In genomic region chr9:60608086-60608485, GRCm38 (mm10) we compare ENCODE assay signal across 12 mouse cellular contexts.
A peak's percentile ranks its signal among the peaks of the same experiment; 100 is the strongest.
DNase-seq lines count a peak whose midpoint lies in the region.
"Had no signal": no experiment of that assay in that cellular context is flagged by ENCODE, and none has a peak within 500 bp of the region (broad histone marks: within the 10 kb centered on the region; RNA-seq: fewer than 3 reads in every experiment).

No protein-coding gene starts in this region.

- intact Hi-C loops in left cerebral cortex, postnatal 4 days (cut with DNase I): no loop called here
- intact Hi-C loops in left cerebral cortex, postnatal 36 days (cut with DNase I): no loop called here

- DNase-seq in left cerebral cortex, postnatal 4 days: peak; percentile 35
- DNase-seq in left cerebral cortex, postnatal 36 days (ENCODE audit: low spot score in 2 of 2): no peak
- peak; percentile 48 for DNase-seq in cerebellum, adult 8-10 months
- peak; percentile 56 to 63 for DNase-seq in cerebellum, postnatal 14 days
- DNase-seq in adrenal gland, postnatal 25 days: no peak
- DNase-seq in lung, postnatal 25 days (ENCODE audit: low spot score): no peak
- DNase-seq: forebrain, postnatal 0 days; gastrocnemius, adult 2 months; gastrocnemius, postnatal 14 days; heart, adult 11 months; heart, postnatal 36 days; kidney, adult 18-20 months had no signal

Comparison
In these comparisons a context has a peak if more than half of its experiments do, and no peak if none do; other contexts are left out.
1. DNase-seq: peak in left cerebral cortex, postnatal 4 days (single experiment), cerebellum, adult 8-10 months (single experiment) and cerebellum, postnatal 14 days (2 of 2); none in left cerebral cortex, postnatal 36 days (0 of 2), adrenal gland, postnatal 25 days (single experiment) and lung, postnatal 25 days (single experiment).